Mouse (Mus musculus) neural tube, embryonic 11.5 days (tissue): Measurements from ENCODE around the gene Unc93b1. TPM values are rescaled to one million over a fixed set of nuclear protein-coding genes. Genes with fewer than 3 reads are reported as not detected.
"Not testable (repeated sequence)": the region's sequence is repeated elsewhere in the genome, so short reads cannot be mapped to it uniquely, and the experiment has no call there.

Source experiments
- ATAC-seq: fragments of 200-750 bp; cut with Nextera tagmentation; 2 replicates; pipeline ENCODE4 v1.8.0; 2017; ENCODE audit warnings: moderate number of reproducible peaks, mild to moderate bottlenecking, moderate TSS enrichment, moderate library complexity; ENCODE audit not compliant: insufficient read depth, low FRiP score, low TSS enrichment
- DNase-seq: peaks from one replicate; pipeline ENCODE4 v3.0.0-alpha.2; 2015; ENCODE audit warnings: low spot score
- H3K27ac ChIP-seq: fragments of 300-500 bp; sonication (generic); 2 replicates; pipeline ENCODE4 v1.5.1; 2014; ENCODE audit warnings: low read depth, mild to moderate bottlenecking, low read length
- H3K27me3 ChIP-seq: fragments of 300-500 bp; sonication (generic); 2 replicates; pipeline ENCODE4 v1.6.1; 2014; ENCODE audit warnings: mild to moderate bottlenecking, low read length, mixed read lengths; ENCODE audit not compliant: control insufficient read depth, insufficient read depth
- H3K36me3 ChIP-seq: fragments of 300-500 bp; sonication (generic); 2 replicates; pipeline ENCODE4 v1.6.1; 2014; ENCODE audit warnings: mild to moderate bottlenecking, low read length, moderate library complexity, mixed read lengths; ENCODE audit not compliant: control insufficient read depth, insufficient read depth
- H3K4me1 ChIP-seq: fragments of 300-500 bp; sonication (generic); 2 replicates; pipeline ENCODE4 v1.6.1; 2014; ENCODE audit warnings: low read length, mixed read lengths; ENCODE audit not compliant: control insufficient read depth, insufficient read depth
- H3K4me2 ChIP-seq: fragments of 300-500 bp; sonication (generic); 2 replicates; pipeline ENCODE4 v1.6.1; 2014; ENCODE audit warnings: low read depth, mild to moderate bottlenecking, moderate library complexity
- H3K4me3 ChIP-seq: fragments of 300-500 bp; sonication (generic); 2 replicates; pipeline ENCODE4 v1.5.1; 2014; ENCODE audit warnings: low read depth, low read length
- H3K9ac ChIP-seq: fragments of 300-500 bp; sonication (generic); 2 replicates; pipeline ENCODE4 v1.6.1; 2014; ENCODE audit warnings: mild to moderate bottlenecking, low read length
- H3K9me3 ChIP-seq: fragments of 300-500 bp; sonication (generic); 2 replicates; pipeline ENCODE4 v1.6.1; 2016; ENCODE audit warnings: low read length; ENCODE audit not compliant: control insufficient read depth
- WGBS: fragments of 180-500 bp; shearing (Covaris S2); extraction: QIAGEN DNeasy Blood & Tissue Kit; methylation state at CpG from one replicate; pipeline ENCODE4 v1.1.7; 2014; 5-methylcytosine and 5-hydroxymethylcytosine counted together
- polyA plus RNA-seq: library from polyadenylated mRNA; unstranded; fragments of >200 nt; fragmentation: Nextera tagmentation; extraction: Ambion mirVana; gene quantifications from 2 replicates; pipeline ENCODE4 v1.2.1, GENCODE M21; 2014

The Unc93b1 gene
- polyA plus RNA-seq, 1 experiment from 2014 or later, result 5.3 TPM

DNA sequence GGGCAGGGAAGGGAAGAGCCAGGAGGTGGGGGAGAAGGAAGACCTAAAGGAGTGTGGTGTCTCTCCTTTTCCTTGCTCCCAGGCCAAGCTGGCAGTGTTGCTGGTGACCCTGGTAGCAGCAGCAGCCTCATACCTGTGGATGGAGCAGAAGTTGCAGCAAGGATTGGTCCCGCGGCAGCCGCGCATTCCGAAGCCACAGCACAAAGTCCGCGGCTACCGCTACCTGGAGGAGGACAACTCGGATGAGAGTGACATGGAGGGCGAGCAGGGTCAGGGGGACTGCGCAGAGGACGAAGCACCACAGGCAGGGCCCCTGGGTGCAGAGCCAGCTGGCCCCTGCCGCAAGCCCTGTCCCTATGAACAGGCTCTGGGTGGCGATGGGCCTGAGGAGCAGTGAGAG lies 13.6 kb downstream of the Unc93b1 start:
- Histone ChIP-seq H3K4me1 (no peaks in the 10 kb centered on the region), H3K9ac (no peak overlapping the region; the same call in 1 of the 2 replicates), H3K27ac (no peak overlapping the region), H3K27me3 (no peaks in the 10 kb centered on the region), H3K4me2 (no peak overlapping the region), H3K4me3 (no peak overlapping the region), H3K36me3 (no peaks in the 10 kb centered on the region), H3K9me3 (no peaks in the 10 kb centered on the region)
- DNase-seq (no peak), ATAC-seq (no peak)
- WGBS, result 72% methylated on average over 14 of the region's 14 CpGs

DNA sequence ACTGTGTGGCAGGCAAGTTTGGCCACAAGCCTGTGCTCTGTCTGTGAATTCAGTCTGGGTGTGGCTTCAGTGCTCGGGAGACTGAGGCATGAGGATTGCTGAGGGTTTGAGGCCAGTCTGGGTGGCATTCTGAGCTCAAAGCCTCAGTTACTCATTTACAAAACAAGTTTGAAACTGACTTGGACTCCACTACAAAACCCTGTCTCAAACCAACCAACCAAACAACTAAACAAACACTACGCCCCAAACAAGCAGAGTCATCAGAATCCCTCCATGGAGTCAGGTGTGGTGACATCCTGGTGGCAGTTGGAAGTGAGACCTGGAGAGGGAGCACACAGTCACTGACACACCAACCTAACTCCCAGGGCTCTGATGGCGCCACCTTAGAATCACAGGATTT lies 15.3 kb downstream of the Unc93b1 start:
- Histone ChIP-seq H3K9ac (no peak overlapping the region), H3K4me3 (no peak overlapping the region), H3K4me2 (no peak overlapping the region), H3K27me3 (no peaks in the 10 kb centered on the region), H3K9me3 (no peaks in the 10 kb centered on the region), H3K27ac (no peak overlapping the region), H3K36me3 (no peaks in the 10 kb centered on the region), H3K4me1 (no peaks in the 10 kb centered on the region)
- DNase-seq (no peak), ATAC-seq (no peak)
- 81% methylated on average over 3 of the region's 3 CpGs for WGBS

DNA sequence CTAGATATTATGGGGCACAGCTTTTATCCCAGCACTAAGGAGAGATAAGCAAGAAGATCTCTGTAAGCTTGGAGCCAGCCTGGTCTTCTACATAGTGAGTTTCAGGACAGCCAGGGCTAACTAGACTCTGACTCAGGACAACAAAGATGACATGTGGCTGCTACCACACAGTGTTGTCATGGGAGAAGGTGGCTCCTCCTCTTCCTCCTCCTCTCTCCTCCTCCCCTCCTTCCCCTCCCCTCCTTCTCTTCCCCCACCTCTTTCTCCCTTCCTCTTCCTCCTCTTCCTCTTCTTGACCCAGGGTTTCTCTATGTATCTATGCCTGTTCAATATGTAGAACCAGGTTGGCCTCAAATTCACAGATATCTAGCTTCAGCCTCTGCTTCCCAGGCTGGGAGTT lies 16.5 kb downstream of the Unc93b1 start:
- Histone ChIP-seq H3K4me2 (no peak overlapping the region), H3K9me3 (no peaks in the 10 kb centered on the region), H3K27ac (no peak overlapping the region), H3K4me3 (no peak overlapping the region), H3K4me1 (no peaks in the 10 kb centered on the region), H3K9ac (no peak overlapping the region), H3K36me3 (no peaks in the 10 kb centered on the region), H3K27me3 (no peaks in the 10 kb centered on the region)
- DNase-seq (no peak), ATAC-seq (no peak)

DNA sequence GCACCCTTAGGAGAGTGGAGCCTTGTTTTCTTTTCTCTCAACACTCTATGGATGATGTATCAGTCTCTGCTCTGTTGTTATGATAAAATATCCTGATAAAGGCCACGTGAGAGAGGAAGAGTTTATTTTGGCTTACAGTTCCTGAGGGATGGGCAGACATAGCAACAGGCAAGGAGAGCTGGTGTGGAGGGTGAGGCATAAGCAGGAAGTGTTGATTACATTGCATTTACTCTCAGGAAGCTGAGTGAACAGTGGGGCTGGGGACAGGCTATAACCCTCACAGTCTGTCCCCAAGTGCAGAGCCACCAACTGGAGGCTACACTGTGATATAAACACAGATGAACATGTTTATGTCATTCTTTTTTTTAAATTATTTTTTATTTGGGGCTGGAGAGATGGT lies 17.1 kb downstream of the Unc93b1 start:
- ATAC-seq, result no peak
- Histone ChIP-seq H3K4me2 (no peak overlapping the region), H3K36me3 (no peaks in the 10 kb centered on the region), H3K27me3 (no peaks in the 10 kb centered on the region), H3K9ac (no peak overlapping the region), H3K27ac (no peak overlapping the region), H3K4me1 (no peaks in the 10 kb centered on the region), H3K4me3 (no peak overlapping the region), H3K9me3 (no peaks in the 10 kb centered on the region)
- WGBS, result 48% methylated on average over 1 of the region's 1 CpGs
- DNase-seq, result no peak

DNA sequence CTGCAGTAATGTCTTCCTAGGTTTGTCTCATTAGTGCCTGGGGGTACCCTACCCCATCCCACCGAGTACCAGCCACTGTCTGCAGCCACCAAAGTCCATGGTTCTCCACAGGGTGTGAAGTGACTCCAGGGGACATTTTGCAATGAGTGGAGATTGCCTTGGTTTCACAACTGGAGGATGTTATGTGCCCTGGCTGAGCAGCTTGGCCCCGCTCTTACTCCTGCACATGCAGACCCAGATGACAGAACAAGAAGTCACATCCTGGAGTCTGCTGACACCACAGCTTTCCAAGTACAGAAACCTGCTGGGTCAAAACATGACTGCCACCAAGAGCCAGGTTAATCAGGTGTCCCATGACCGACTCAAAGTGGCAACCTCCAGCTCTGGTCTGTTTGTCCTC lies 20.0 kb downstream of the Unc93b1 start:
- Histone ChIP-seq H3K4me3 (no peak overlapping the region), H3K36me3 (no peaks in the 10 kb centered on the region), H3K27ac (no peak overlapping the region), H3K9ac (no peak overlapping the region), H3K4me1 (no peaks in the 10 kb centered on the region), H3K27me3 (no peaks in the 10 kb centered on the region), H3K4me2 (no peak overlapping the region), H3K9me3 (no peaks in the 10 kb centered on the region)
- ATAC-seq (no peak), DNase-seq (no peak)
- WGBS, result 77% methylated on average over 3 of the region's 3 CpGs

DNA sequence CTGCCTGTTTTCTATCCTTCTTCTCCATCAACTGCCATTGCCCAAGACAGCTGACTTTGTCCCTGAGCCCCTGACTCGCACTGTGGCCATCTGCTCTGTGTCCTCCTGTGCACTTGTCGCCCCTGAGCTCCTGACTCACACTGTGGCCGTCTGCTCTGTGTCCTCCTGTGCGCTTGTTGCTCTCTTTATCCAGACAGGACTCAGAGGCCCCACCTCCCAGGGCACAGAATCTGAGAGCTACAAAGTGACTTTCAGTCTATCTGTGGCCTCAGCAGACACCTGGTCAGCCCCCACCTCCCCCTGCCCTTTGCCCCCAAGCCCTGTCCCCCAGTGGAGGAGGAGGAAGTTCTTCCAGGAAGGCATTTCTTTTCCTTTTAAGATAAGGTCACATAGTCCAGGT lies 20.8 kb downstream of the Unc93b1 start:
- Histone ChIP-seq H3K36me3 (no peaks in the 10 kb centered on the region), H3K27me3 (no peaks in the 10 kb centered on the region), H3K9me3 (no peaks in the 10 kb centered on the region), H3K9ac (no peak overlapping the region), H3K4me2 (no peak overlapping the region), H3K4me3 (no peak overlapping the region), H3K4me1 (no peaks in the 10 kb centered on the region), H3K27ac (no peak overlapping the region)
- no peak for DNase-seq
- no peak for ATAC-seq
- WGBS, result 53% methylated on average over 4 of the region's 4 CpGs

DNA sequence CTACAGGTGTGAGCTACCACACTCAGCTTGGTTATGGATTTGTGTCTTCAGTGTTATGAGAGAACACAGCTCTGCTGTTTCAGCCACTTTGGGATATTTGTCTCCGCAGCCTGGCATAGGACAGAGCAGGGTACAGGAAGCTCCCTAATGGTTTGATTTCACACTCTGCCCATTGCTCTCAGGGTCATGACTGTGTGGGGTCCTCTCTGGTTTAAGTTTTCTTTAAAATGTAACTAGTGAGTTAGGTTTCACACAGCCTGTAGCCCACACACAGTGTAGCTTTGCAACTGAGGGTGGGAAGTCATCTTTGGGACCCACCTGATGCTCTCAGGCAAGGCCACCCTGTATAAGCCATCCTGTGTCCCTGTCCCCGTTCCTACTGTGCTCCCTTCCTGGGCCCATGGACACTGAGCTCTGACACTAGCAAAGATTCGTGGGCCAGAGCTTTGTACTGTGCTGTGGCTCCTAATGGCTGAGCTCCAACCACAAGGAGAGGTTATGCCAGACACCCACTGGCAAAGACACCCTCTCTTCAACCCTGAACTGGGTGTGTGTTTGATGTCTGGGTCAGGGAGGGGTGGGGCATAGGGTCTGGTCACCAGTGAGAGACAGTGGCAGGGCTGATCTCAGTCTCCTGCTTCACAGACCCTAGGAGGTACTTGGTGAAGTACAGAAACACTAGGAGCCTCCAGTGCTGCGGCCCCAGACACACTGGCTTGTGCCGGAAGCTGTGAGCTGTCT lies 22.5 kb downstream of the Unc93b1 start:
- H3K36me3 ChIP-seq, DNase-seq, ATAC-seq, H3K27ac ChIP-seq, H3K4me1 ChIP-seq, H3K9ac ChIP-seq, H3K4me2 ChIP-seq, H3K9me3 ChIP-seq, H3K27me3 ChIP-seq, H3K4me3 ChIP-seq: not testable (repeated sequence)
- 77% methylated on average over 4 of the region's 5 CpGs for WGBS

DNA sequence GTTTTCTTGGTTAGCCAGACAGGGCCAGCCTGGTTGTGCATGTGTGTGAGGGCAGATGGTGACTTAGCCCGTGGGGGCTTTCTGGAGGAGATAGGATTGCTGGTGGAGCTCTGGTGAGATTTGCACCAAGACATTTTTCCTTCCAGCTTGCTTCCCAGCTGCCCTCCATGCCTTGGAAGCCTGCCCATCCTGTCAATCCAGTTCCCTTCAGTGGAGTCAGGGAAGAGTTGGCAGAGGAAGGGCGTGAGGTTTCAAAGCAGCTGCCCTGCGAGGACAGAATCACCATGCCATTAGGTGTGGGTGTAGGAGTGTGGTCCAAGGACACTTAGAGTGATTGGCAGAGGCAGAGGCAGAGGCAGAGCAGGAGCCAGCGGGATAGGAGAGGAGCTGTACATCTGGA lies 23.5 kb downstream of the Unc93b1 start, which contains the start of gene Aldh3b3:
Gene Aldh3b3, plus strand, starts transcription at position 176 of the 400 bp plus-strand sequence.
- Histone ChIP-seq H3K9ac (no peak within 1 kb of the TSS), H3K27me3 (no peaks in the 10 kb centered on the region), H3K27ac (no peak within 1 kb of the TSS), H3K9me3 (no peaks in the 10 kb centered on the region), H3K4me2 (no peak within 1 kb of the TSS), H3K4me3 (no peak within 1 kb of the TSS), H3K36me3 (no peaks in the 10 kb centered on the region), H3K4me1 (no peaks in the 10 kb centered on the region)
- ATAC-seq (no peak), DNase-seq (no peak)
- WGBS, result 80% methylated on average over 4 of the region's 4 CpGs

DNA sequence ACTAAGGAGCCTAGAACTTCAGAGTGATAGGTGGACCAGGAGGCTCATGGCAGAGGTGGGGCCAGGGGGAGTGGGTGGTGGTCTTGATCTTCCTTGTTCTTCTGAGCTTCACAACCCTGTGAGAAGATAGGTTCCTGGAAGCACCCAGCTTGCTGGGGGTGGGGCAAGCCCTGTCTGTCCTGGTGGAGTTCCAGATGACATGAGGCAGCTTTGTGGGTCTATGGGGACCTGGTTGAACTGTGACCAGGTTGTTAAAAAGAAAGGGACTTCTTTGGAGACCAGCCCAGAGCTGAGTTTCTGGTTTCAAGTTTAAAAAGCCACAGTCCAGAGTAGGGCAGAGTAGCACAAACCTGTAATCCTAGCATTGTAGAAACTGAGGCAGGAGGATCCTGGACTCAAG lies 24.0 kb downstream of the Unc93b1 start:
- no peak overlapping the region for H3K27ac ChIP-seq
- H3K4me2 ChIP-seq, result no peak overlapping the region
- no peak overlapping the region for H3K4me3 ChIP-seq
- no peaks in the 10 kb centered on the region for H3K4me1 ChIP-seq
- H3K9me3 ChIP-seq, result no peaks in the 10 kb centered on the region
- H3K27me3 ChIP-seq, result no peaks in the 10 kb centered on the region
- DNase-seq (no peak), ATAC-seq (no peak)
- no peaks in the 10 kb centered on the region for H3K36me3 ChIP-seq
- H3K9ac ChIP-seq, result no peak overlapping the region
